Mouse (Mus musculus) frontal cortex, adult 2 months (tissue): ENCODE measurements around the gene Cep170b. TPM values are rescaled to one million over a fixed set of nuclear protein-coding genes. Genes with fewer than 3 reads are reported as not detected.

ENCODE experiments used
- DNase-seq, 2 experiments: peaks; one replicate each; pipeline ENCODE4 v3.0.0; 2022; ENCODE audit warnings: low spot score in 1 of 2; ENCODE audit errors: extremely low spot score in 1 of 2
- polyA plus RNA-seq: library from polyadenylated mRNA; depleted of rRNA; stranded (reverse); fragments of >200 nt; gene quantifications from 2 replicates; pipeline ENCODE4 v1.2.3, GENCODE M21; 2012

The Cep170b gene
- polyA plus RNA-seq, 1 experiment = 119 TPM

DNA sequence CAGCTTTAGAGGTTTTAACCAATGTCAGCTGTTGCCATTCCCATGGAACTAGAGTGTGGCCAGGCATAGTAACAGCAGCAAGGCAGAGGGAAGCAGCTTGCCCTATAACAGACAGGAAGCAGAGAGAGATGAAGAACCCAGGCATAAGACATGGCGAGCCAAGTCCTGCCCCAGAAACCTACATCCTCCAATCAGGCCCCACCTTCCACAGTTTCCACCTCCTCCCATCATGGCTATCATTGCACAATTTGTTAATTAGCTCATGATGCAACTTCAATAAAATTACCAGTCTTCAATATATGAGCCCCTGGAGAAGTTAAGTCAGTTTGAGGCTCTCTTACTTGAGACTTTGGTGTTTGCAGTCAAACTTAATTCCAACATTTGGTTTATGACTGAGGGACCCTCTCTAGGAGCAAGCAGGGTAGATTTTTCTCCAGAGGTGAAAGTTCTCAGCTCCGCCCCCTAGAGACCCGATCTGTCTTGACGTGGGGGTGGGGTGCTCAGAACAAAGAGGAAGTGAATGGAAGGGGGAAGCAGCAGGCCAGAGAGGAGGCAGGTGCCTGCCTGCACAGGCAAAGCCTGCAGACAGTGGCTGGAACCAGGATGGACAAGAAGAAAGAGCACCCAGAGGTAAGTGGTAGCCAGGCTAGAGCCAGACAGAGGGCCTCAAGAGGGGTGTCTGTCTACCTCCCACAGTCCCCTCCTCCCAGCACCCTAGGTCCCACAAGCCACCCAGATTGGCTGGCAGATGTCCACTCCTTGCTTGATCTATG is 40.1 kb downstream of the Cep170b start, which contains the start of gene Pld4:
Gene Pld4, plus strand, starts transcription at position 502 of the 773 bp plus-strand sequence.
- no peak for DNase-seq

DNA sequence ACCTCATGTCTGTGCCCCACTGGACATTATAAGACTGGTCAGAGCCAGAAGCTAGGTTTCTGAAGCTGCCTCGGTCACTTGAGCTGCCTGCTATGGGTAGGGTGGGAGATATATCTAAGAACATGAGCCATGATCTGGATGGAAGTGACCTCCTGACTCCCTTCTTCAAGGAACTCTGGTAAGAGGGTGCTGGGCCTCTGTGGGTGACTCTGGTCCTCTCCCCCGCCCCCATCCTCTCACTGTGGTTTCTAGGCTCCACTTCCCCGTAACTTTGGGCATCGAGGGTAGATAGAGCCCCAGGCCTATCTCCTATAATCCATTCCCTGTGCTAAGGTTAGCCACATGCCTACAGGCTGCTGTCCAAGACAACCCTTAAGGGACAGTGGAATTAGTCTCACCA is 41.2 kb downstream of the Cep170b start:
- DNase-seq = no peak

DNA sequence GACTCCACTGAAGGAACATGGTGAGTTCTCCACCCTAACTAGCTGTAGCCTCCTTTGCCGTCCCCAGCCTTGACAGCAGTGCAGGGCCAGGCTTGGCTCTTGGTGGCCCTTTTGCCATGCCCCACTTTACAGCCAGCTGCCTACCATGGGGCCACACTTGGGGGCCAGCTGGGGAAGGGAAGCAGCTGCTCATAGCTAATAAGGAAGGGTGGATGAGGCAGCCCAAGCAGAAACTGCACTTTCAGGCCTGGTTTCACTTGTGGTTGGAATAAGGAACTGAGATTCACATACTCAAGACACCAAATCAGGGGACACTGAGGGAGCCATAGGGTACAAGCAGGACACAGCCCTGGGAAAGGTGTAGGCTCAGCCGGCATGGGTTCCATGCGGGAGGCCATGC is 41.8 kb downstream of the Cep170b start:
- DNase-seq = no peak

DNA sequence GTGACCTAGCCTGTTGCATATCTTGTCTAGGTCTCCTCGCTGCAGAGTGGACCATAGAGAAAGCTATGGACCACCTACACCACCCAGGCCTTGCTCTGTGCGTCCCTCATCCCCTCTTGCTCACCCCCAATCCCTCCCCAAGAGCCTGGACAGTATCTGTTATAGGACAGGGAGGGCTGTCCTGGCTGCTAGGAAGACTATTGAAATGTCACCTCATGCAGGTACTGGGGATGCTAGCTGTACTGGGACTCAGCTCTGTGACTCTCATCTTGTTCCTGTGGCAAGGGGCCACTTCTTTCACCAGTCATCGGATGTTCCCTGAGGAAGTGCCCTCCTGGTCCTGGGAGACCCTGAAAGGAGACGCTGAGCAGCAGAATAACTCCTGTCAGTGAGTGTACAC is 42.9 kb downstream of the Cep170b start:
- no peak for DNase-seq

DNA sequence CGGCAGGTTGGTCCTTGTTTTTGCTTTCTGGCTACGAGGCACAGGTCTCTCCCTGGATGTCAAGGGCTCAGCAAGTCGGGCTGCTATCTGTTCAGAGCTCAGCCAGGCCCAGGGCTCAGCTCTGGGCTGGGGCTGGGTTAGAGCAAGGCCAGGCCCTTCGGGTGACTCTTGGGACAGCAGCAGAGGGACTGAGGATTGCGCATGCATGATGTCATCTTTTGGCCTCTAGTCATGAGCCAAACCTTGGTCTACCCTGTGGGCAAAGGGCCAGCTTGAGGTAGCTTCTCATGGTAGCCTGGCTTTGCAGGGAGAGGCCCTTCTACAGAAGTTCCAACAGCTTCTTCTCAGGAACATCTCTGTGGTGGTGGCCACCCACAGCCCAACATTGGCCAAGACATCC is 43.9 kb downstream of the Cep170b start:
- no peak for DNase-seq

DNA sequence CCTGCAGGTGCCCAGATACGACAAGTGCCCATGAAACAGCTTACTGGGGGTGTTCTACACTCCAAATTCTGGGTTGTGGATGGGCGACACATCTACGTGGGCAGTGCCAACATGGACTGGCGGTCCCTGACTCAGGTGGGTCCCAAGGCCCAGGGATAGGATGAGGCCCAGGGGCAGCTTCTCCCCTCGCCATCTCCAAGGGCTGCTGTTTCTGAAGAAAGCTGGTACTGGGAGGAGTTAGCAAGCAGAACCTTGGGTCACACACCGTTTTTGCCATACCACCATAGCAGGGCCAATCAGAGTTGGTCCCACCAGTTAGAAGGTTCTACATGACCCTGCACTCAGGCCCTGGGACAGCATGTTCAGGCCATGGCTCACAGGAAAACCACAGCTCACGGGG is 44.7 kb downstream of the Cep170b start:
- DNase-seq = no peak

DNA sequence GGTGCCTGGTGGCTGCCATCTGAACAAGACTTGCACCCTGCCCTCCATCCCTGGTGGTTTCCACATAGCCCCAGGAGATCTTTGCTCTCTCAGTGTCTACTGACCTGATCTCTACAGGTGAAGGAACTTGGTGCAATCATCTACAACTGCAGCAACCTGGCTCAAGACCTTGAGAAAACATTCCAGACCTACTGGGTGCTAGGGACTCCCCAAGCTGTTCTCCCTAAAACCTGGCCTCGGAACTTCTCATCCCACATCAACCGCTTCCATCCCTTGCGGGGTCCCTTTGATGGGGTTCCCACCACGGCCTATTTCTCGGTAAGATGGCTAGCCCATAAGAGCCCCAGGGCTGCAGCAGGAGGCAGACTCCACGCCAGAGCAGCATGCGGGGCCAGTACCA is 46.3 kb downstream of the Cep170b start:
- no peak for DNase-seq

DNA sequence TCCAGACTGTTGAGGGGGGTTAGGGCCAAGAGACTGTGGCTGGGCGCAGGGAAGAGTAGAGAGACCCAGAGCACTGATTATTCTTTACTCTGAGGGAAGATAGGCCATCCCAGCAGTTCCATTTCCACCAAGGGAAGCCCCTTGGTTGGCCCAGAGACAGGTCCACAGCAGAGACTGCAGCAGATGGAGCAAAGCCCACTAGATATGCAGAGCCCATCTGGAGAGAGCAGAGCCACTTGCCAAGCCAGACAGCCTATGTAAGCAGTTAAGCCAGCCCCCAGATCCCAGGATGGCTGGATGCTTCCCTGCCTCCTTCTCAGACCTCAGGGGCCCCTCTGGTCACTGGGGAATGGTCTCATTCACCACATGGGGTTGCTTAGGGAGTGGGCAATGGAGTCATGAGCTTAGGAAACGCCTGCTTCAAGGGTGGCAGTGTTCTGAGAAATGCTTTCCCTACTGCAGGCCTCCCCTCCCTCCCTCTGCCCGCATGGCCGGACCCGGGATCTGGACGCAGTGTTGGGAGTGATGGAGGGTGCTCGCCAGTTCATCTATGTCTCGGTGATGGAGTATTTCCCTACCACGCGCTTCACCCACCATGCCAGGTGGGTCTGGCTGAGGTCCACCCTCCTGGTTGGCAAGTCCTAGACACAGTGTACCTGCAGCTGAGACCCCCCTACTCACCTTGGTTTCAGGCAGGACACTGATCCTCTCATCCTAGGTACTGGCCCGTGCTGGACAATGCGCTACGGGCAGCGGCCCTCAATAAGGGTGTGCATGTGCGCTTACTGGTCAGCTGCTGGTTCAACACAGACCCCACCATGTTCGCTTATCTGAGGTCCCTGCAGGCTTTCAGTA is 47.0 kb downstream of the Cep170b start:
- no peak for DNase-seq

DNA sequence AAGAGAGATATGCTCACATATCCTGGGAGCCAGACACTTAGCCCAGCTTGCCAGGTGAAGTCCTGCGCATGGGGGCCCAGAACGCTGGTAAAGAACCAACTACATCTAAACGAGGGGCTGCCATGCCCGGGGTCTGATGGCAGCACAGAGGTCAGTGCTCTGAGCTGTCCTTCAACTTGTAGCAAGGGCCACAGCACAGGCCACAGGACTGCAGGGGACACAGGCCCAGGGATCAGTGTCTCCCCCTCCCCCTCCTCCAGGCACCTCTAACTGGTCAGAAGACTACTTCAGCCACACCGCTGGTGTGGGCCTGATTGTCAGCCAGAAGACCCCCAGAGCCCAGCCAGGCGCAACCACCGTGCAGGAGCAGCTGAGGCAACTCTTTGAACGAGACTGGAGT is 47.9 kb downstream of the Cep170b start:
- DNase-seq = no peak

DNA sequence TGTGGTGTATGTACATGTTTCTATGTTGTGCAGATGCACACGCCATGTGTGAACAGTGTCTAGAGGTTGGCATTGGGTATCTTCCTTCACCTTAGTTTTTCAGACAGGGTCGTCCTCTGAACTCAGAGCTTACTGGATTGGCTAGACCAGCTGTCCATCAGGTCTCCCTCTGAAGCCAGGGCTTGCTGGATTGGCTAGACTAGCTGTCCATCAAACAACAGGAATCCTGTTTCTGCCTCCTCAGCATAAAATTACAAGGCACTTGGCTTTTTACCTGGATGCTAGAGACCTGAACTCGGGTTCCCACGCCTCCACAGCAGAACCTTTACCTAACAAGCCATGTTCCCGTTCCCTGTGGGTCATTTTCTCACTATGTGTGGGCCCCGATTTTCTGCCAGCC is 48.8 kb downstream of the Cep170b start:
- peak in 1 of 2 experiments; percentile 32 for DNase-seq

DNA sequence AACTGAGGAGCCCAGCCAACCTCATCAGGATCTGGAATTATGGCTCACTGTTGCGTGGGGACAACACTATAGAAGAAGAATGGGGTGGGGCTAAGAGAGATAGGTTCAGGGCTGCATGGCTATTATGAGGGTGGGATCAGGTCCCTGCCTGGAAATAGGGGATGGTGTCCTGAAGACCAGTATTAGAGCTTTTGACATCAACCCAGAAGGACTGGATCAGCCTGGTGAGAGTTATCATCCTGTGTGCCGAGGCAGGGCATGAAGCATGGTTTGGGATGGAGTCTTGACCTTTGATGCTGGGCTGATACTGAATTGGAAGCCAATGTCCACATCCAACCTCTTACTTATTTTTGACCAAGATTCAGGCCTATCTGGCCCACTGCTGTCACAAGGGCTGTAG is 49.5 kb downstream of the Cep170b start:
- no peak for DNase-seq

DNA sequence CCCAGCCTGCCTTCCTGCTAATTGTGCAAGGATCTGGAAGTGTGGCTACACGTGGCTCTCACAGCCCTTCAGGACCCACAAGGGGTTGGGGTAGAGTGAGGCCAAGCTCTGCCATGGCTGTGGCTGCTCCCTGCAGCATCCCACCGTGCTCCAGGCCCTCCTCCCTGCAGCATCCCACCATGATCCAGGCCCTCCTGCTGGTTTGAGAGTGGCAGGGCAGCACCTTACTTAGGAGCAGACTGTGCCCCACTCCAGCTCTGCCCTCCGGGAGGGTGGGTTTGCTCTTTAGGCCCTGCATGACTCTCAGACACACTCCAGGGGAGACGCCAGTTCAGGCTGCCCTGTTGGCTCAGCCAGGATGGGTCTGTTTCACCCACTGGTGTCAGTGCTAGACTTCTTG is 50.1 kb downstream of the Cep170b start:
- no peak for DNase-seq

DNA sequence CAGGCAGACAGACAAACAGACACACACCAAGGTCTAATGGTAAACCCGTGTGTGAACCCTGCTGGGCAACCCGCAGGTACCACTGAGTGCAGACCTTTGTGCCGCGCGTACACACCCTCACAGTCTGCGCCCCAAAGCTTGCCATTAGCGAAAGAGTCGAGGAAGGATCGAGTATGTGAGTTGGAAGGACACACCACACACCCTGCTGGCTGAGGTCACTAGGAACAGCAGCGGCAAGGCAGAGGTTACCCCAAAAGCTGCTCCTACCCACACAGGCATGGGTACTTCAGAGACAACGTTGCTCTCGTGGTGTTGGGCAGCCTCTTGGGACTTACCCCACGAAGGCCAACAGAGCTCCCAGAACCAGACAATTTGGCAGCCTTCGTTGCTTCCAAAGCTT is 52.1 kb downstream of the Cep170b start:
- no peak for DNase-seq

DNA sequence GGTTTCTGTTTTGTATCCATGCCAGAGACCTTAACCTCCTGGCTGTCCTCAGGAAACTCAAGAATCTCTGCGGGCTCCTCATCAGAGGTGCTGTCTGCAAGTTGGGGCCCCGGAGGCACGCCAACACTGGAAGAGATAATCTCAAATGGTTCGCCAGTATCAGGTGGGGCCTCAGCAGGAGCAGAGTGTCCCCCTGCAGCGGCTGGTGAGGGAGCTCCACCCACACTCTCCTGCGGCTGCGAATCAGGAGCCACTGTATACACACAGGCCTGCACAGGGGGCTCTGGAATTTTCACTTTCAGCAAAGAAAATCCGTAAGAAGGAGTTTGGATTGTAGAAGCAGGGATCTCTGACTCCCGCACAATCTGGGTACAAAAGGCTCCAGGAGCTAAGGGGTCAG is 53.1 kb downstream of the Cep170b start:
- DNase-seq = no peak

DNA sequence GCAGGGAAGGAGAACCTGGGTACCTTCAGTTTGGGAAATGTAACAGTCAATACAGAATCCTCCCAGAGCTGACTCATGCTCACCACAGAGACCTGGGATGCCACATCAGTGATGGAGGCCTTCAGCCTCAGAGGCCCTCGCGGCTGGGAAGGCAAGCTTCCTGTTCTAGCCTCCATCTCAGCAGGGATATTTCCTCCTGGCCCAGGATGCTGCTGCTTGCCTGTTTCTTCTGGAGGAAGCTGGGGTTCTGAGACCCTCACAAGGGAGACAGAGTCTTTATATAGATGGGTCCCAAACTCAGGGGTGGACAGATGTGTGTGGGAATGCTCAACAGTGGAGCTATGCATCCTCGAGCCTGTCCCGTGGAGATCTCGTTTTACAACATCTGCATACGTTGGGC is 53.8 kb downstream of the Cep170b start:
- no peak for DNase-seq

DNA sequence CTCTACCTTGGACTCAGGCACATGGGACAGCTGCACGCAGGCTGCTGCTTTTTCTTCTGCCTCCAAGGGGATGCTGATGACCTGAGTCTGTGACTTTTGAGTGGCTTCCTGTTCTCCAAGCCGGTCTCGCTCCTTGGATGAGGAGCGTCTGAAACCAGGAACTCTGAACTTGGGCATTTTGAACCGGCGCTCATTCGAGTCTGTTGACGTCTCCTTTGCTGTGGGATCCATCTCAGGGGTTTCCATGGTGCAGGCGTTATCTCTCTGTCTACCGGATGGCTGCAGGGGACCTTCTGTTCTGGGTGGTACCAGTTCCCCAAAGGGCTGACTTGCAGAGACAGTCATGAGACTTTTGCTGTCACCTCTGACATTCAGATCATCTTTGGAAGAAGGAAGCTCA is 54.2 kb downstream of the Cep170b start:
- DNase-seq = no peak

DNA sequence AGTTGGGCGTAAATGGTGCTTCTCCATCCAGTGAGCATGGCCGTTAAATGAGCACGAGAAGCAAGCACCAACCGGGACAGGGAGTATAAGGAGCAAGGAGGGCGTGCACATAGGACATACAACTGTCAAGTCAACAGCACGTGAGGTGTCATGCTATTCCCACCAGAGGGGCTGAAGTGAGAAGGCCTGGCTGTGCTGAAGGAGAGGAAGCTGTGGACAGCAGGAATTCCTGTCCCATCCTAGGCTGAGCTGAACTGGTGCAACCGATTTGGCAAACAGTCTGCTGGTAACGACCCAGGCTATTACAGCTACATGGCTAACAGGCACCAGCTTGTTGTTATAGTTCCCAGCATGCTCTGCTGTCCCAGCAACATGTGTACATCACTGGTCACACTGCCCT is 70.8 kb downstream of the Cep170b start:
- no peak for DNase-seq

DNA sequence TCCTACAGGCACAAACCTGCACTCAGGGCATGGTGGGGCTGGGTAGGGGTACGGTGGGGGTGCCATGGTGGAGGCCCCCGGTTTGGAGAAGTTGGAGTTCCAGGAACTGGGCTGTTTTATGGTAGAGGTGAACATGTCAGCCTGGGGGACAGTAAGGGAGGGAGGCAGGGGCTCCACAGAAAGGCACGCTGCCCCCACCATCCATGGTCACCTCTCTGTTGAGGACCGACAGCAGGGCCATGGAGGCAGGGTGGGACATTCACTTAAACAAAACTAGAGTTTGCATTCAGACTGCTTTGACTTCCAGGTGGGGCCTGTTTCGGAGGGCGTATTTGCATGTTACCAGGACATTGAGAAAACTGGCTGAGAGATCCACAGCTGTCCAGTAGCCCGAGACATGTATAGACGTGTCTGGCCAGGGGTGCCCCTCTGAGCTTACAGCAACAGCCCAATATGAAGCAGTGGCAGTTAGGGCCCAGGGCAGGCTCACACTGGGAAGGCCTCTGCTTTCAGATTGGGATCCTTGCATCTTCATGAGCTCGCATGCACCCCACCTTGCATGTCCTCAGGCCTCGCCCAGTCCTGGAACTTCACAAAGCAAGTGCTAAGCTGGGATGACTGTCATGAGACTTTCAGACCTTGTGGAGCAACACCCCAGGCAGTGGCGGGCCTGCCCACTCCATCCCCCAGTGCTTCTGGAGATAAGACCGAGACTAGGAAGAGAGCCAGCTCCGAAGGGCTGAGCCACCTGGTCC is 73.5 kb downstream of the Cep170b start:
- DNase-seq = no peak

DNA sequence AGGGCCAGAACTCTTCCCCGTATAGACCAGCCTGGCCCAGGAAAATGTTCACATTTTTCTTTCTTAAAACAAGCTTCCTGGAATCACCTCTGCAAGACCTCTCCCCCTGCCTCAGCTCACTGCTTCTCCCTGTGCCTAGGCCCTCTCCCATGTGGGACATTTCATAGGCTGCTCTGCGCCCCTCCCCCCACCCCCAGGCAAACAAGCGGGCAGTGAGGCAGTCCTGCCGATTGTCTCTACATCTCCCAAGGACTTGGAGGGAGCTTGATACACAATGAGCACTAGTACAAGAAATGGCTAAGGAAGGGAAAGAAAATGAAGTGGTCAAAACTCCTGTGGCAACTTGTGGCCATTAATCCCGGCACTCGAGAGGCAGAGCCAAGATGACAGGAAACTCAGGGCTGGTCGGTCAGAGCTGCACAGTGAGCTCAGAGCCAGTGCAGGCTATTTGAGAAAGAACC is 74.1 kb downstream of the Cep170b start:
- DNase-seq = no peak

DNA sequence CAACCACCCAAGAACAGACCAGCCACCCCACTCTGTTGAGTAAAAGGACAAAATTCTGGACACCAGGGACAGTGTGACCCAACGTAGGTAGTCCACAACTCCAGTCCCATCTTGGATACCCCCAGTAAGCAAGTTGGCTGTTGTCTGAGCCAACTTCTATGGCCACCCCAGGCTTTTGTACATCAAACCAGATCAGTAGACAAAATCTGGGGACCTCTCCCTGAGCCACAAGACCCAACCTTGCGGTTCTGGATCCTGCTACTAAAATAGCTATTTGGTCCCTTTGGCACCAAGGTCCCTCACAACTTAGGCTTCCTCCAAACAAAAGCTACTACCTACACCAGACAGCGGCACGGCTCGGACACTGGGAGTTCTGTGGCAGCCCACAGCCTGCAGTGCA is 74.7 kb downstream of the Cep170b start:
- DNase-seq = no peak

DNA sequence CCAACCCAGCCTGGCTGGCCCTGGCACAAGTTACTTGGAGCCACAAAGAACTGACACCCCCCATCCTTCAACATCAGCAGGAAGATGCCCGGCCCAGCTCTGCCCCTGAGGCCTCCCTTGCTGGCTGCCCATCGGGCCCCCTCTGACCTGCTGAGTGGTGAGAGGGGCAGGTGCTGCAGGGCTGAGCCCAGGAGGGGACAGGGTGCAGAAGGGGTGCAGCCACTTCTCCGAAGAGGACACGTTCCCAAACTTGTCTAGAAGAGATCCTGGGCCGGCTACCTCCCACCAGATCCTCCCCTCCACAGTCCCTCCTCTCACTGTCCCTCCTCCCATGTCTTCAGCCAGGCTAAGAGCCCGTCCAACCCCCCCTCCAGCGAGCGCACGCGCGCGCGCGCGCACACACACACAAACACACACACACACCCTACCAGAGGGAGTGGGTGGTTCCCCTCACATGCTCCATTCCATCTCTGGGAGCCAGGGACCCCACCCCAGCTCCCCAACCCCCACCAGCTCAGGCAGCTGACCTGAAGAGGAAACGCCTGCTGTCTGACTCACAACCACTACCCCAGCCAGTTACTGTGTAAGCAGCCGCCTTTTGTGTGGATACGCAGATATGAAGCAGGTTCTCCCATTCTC is 75.3 kb downstream of the Cep170b start:
- no peak for DNase-seq
